Mouse (Mus musculus) G1E (cell line): Measurements from ENCODE around the gene Ccdc39.

Source experiments
- CTCF ChIP-seq: IDR thresholded peaks from 2 replicates; pipeline ENCODE4 v1.5.1; 2012; ENCODE audit warnings: low read depth, low read length, inconsistent platforms, mixed read lengths
- GATA1 ChIP-seq: IDR thresholded peaks from 2 replicates; pipeline ENCODE4 v1.6.1; 2012; ENCODE audit warnings: borderline replicate concordance, low read length, inconsistent platforms, mixed read lengths
- TAL1 ChIP-seq: conservative IDR thresholded peaks from 2 replicates; pipeline ENCODE4 v1.6.1; 2012; ENCODE audit warnings: low read depth, low read length, inconsistent platforms, mixed read lengths

DNA sequence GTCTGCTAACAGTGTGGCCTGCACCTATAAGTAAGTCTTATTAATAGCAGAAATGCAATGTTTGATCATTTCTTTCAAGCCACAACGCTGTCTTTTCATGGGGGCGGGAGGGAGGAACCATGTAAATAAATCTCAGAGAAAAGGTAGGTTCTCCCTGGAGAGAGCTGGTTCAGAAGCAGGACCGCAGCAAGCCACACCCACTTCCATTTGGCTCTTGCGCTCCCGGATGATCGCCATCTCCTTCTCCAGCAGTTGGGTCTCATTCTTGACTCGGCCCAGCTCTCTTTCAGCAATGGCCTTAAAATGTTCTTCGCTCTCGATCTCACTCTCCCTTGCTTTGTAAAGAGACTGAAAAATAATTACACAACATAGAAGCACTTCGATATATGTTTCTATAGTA is 5.2 kb downstream of the Ccdc39 start:
- TF ChIP-seq GATA1 (no peak), CTCF (no peak), TAL1 (no peak)
